Mouse (Mus musculus): Measurements from ENCODE around the gene Shtn1. TPM values are rescaled to one million over a fixed set of nuclear protein-coding genes. Genes with fewer than 3 reads are reported as not detected.

The Shtn1 gene
- polyA plus RNA-seq, 1 experiment from 2014 or later = 52.8 TPM

DNA sequence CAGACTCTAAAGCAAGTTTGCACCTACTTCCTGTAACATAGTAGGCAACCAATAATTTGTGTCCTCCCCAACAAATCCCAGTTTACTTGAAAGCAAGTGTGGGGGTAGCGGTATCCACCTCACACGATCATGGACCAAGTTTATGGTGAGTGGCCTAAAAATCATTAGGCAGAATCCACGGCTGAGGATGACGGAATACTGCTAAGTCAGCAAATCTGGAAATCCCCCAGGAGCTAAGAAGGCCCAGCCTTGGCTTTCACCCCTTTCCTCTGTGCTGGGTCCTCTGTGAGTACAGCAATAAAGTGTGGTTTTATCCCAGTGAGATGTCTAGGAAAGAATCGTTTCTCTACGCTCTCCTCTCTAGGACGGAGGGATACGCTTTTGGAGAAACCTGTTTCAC is 121.1 kb downstream of the Shtn1 start:
- Histone ChIP-seq H3K36me3 (no peaks in the 10 kb centered on the region), H3K4me1 (replicated peaks) (no peaks in the 10 kb centered on the region), H3K27ac (replicated peaks) (no peak overlapping the region), H3K9me3 (no peaks in the 10 kb centered on the region), H3K9ac (no peak overlapping the region), H3K4me3 (no peak overlapping the region), H3K27me3 (peaks cover 25% of the 10 kb centered on the region), H3K4me2 (no peak overlapping the region)
- 92% methylated on average over 8 of the region's 8 CpGs for WGBS
- ATAC-seq (ENCODE audit: low FRiP score, low read depth) = no peak

DNA sequence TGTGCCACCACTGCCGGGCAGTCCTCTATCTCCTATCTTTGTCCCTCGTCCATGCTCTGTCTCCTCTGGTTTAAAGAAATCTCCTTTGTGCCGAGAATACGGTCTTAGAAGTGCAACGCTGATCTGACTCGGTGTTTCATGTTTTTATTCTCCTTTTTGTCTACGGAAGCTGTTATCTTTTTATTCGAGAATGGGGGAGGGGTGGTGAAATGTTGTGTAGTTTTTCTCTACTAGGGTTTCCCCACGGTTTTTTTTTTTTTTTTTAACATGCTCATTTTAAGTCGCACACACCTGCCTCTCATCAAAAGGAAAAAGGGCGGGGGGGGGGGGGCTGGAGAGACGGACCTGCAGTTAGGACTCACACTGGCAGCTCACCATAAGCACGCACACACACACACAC is 123.7 kb downstream of the Shtn1 start:
- H3K4me3 ChIP-seq = no peak overlapping the region
- no peak overlapping the region for H3K4me2 ChIP-seq
- WGBS = 77% methylated on average over 12 of the region's 13 CpGs
- H3K9me3 ChIP-seq = no peaks in the 10 kb centered on the region
- H3K27me3 ChIP-seq = peaks cover 31% of the 10 kb centered on the region
- ATAC-seq (ENCODE audit: low FRiP score, low read depth) = no peak
- H3K36me3 ChIP-seq = no peaks in the 10 kb centered on the region
- H3K27ac ChIP-seq (replicated peaks) = no peak overlapping the region
- H3K4me1 ChIP-seq (replicated peaks) = no peaks in the 10 kb centered on the region
- H3K9ac ChIP-seq = no peak overlapping the region

DNA sequence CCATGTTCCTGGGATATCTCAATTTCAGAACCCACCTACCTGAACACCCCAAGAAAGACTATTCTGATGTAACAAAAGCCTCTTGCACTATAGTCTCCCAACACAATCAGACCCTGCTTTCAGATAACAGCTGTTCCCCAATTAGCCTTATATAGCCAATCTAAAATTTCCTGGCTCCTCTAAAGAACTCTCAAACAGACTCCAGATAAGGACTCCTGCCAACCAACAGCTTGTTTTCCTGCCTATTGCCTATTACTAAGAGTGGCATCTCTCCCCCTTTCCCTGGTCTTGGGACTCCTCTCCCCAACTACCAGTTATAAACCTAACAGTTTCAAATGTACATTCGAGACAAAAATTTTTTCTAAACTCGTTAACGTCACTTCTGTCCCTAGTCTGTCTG is 124.4 kb downstream of the Shtn1 start:
- Histone ChIP-seq H3K27ac (replicated peaks) (no peak overlapping the region), H3K4me2 (no peak overlapping the region), H3K27me3 (peaks cover 35% of the 10 kb centered on the region), H3K9me3 (no peaks in the 10 kb centered on the region), H3K4me3 (no peak overlapping the region), H3K36me3 (no peaks in the 10 kb centered on the region), H3K9ac (no peak overlapping the region), H3K4me1 (replicated peaks) (no peaks in the 10 kb centered on the region)
- no peak for ATAC-seq (ENCODE audit: low FRiP score, low read depth)
- 90% methylated on average over 3 of the region's 3 CpGs for WGBS

DNA sequence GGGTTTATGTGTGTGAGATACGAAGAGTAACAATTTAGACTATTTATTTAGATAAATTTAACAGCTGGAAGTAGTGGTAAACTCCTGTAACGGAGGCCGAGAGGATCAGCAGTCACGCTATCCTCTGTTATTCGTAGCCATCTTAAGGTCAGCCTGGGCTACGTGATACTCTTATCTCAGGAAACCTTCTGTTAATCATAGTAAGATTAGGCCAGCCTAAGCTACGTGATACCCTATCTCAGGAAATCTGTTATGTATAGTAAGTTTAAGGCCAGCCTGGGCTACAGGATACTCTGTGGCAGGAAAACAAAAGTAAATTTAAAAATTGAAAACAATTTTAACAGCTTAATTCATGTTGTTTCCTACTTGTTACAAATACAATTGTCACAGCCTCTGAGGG is 129.9 kb downstream of the Shtn1 start:
- Histone ChIP-seq H3K9ac (no peak overlapping the region), H3K4me1 (replicated peaks) (peaks cover 12% of the 10 kb centered on the region), H3K27ac (replicated peaks) (no peak overlapping the region), H3K9me3 (no peaks in the 10 kb centered on the region), H3K27me3 (peaks cover 37% of the 10 kb centered on the region; the same call in 1 of the 2 replicates), H3K4me3 (no peak overlapping the region), H3K4me2 (no peak overlapping the region), H3K36me3 (no peaks in the 10 kb centered on the region)
- ATAC-seq (ENCODE audit: low FRiP score, low read depth) = no peak
- 89% methylated on average over 7 of the region's 7 CpGs for WGBS

DNA sequence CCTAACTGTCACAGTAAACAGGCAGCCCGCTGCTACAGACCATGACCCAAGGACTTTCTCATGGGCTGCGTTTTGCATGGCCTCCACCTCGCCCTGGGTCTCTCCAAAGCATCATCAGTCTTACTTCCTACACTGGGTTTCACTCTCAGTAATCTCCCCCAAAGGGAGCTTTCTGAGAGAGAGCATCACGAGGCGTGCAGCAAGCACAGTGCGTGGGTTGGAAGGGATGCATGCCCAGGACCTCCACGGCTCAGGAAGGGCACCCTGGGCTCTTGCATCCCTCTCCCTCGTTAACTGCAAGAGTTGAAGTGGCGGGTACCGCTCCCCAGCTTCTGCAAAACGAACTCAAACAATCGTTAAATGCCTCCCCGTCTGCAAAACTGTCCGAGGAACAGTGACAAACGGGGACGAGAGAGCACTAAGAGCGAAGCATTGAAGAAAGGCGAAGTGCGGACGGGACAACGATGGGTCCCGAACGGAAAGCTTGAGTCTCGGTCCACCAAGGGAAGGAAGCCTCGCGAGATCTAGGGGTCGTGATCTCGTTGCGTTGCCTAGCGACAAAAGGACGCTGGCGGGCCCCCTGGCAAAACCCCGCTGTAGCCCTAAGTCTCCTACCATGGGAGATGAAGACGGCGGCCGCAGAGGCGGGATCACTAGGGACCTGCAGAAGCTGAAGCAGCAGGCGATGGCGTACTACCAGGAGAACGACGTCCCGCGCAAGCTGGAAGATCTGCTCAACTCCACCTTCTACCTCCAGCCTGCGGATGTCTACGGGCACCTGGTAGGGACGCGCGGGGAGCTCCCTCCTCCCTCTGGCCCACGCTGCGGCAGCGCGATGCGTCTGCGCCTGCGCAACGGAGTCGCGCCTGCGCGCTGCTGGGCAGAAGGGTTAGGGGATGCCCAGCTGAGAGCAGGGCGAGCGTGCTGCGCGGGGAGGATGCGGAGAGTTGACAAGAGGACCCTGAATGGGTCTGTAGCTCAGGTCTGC is 132.8 kb downstream of the Shtn1 start, which contains the start of the genes Eno4 and Hspa12a:
Gene Eno4, plus strand, starts transcription at position 585 of the 988 bp plus-strand sequence.
Gene Hspa12a, minus strand, starts transcription at position 814 of the 988 bp plus-strand sequence.
- under 1% methylated on average over 65 of the region's 65 CpGs for WGBS
- Histone ChIP-seq H3K36me3 (no peaks in the 10 kb centered on the region), H3K4me2 (peak within 1 kb of the TSS; percentile 99), H3K27me3 (peaks cover 28% of the 10 kb centered on the region; the same call in 1 of the 2 replicates), H3K9ac (peak within 1 kb of the TSS; percentile 70), H3K9me3 (no peaks in the 10 kb centered on the region), H3K4me1 (replicated peaks) (peaks cover 12% of the 10 kb centered on the region), H3K4me3 (peak within 1 kb of the TSS; percentile 93), H3K27ac (replicated peaks) (peak within 1 kb of the TSS; percentile 58)
- ATAC-seq (ENCODE audit: low FRiP score, low read depth) = peak; percentile 98

DNA sequence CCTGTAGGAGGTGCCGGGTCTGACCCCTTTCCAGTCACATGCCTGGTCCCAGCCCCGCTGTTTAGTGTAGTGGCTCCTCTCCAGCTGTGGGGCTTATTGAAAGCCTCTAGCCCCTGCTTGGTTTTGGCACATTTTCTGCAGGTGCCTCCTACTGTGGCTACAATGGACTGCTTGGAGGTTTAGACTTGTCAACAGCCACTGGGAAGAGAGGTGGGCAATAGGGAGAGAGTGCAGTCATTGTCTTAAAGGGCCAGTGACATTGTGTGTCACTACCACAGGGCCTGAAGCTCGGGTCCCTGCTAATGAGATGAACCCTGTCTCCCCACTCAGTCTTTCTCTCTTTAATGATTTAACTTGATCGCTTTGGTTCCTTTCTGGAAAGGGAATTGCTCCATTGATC is 142.8 kb downstream of the Shtn1 start:
- peaks cover 76% of the 10 kb centered on the region for H3K27me3 ChIP-seq
- H3K4me1 ChIP-seq (replicated peaks) = peaks cover 12% of the 10 kb centered on the region
- 4% methylated on average over 4 of the region's 4 CpGs for WGBS

DNA sequence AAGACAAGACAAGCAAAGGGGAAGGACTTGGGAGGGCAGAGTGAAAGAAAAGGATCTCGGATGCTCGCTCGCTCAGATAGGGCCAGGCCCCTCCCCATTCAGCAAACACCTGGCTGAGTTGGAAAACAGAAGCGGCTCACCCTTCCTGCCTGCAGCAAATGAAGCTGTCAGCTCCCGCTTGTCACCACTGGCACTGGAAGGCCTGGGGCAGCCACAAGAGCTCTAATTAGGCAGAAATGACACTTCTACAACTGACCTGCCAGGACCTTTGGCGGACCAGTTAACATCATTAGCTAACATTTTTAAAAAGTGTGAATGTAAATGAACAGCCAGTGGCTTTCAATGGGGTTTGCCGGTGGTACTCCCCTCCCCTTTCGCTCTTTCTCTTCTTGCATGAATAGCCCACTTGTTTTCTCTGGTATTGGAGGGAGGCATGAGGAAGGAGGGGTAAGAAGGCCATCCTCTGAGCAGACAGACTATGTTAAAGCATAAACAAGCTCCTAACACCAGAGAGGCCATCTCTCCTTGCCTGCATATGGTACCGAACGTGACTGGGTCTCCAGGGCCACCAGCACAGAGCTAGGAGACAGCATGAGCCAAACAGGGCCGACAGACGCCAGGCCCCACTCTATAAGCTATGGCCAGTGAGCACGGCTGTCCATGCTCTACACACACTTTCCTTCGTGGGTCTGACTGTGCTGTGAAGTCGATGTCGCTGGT is 144.7 kb downstream of the Shtn1 start:
- H3K4me2 ChIP-seq = no peak overlapping the region; the same call in 1 of the 2 replicates
- 9% methylated on average over 16 of the region's 16 CpGs for WGBS
- no peaks in the 10 kb centered on the region for H3K9me3 ChIP-seq
- no peak overlapping the region for H3K9ac ChIP-seq
- no peak overlapping the region for H3K27ac ChIP-seq (replicated peaks)
- no peak; the same call in 1 of the 2 replicates for ATAC-seq (ENCODE audit: low FRiP score, low read depth)
- H3K4me3 ChIP-seq = no peak overlapping the region
- peaks cover 12% of the 10 kb centered on the region for H3K4me1 ChIP-seq (replicated peaks)
- H3K27me3 ChIP-seq = peaks cover 74% of the 10 kb centered on the region
- H3K36me3 ChIP-seq = no peaks in the 10 kb centered on the region

More for the DNA sequence above, 142.8 kb downstream of the Shtn1 start:
- ATAC-seq (ENCODE audit: low FRiP score, low read depth) = no peak
- Histone ChIP-seq H3K4me2 (no peak overlapping the region), H3K27ac (replicated peaks) (no peak overlapping the region), H3K36me3 (no peaks in the 10 kb centered on the region), H3K9ac (no peak overlapping the region), H3K4me3 (no peak overlapping the region), H3K9me3 (no peaks in the 10 kb centered on the region)

Other genes with a start within 250 kb of the Shtn1 start
- 1.4 and 1.9 TPM in 2 replicates for gene Eno4, start 132.7 kb downstream of the Shtn1 start, polyA plus RNA-seq (2015; fragmentation: Nextera tagmentation; extraction: Ambion mirVana)
- 65.3 and 67.7 TPM in 2 replicates for gene Hspa12a, start 132.4 kb downstream of the Shtn1 start, polyA plus RNA-seq (2015; fragmentation: Nextera tagmentation; extraction: Ambion mirVana)
- 0.14 TPM in 1 of 2 replicates, not detected in the other for gene Vax1, start 94.0 kb upstream of the Shtn1 start, polyA plus RNA-seq (2015; fragmentation: Nextera tagmentation; extraction: Ambion mirVana)
- gene Kcnk18, start 143.1 kb upstream of the Shtn1 start, polyA plus RNA-seq (2015; fragmentation: Nextera tagmentation; extraction: Ambion mirVana) = 0.04 and 0.10 TPM in 2 replicates
- gene Slc18a2, start 184.8 kb upstream of the Shtn1 start, polyA plus RNA-seq (2015; fragmentation: Nextera tagmentation; extraction: Ambion mirVana) = 17.4 and 18.5 TPM in 2 replicates
- 4.8 TPM in 1 of 2 replicates, not detected in the other for gene Rps12-ps3, start 246.2 kb upstream of the Shtn1 start, polyA plus RNA-seq (2015; fragmentation: Nextera tagmentation; extraction: Ambion mirVana)